Mouse (Mus musculus) forebrain, embryonic 11.5 days (tissue): Measurements from ENCODE around the gene Prnd. TPM values are rescaled to one million over a fixed set of nuclear protein-coding genes. Genes with fewer than 3 reads are reported as not detected.

ENCODE experiments used
- ATAC-seq: fragments of 200-750 bp; cut with Nextera tagmentation; replicated peaks from 2 replicates; pipeline ENCODE4 v1.8.0; 2017; ENCODE audit warnings: moderate TSS enrichment; ENCODE audit not compliant: low FRiP score
- DNase-seq: peaks from one replicate; pipeline ENCODE4 v3.0.0-alpha.2; 2017; ENCODE audit warnings: low spot score
- H3K27ac ChIP-seq: fragments of 300-500 bp; sonication (generic); 2 replicates; pipeline ENCODE4 v1.5.1; 2014; ENCODE audit warnings: low read depth, low read length
- H3K27me3 ChIP-seq: fragments of 300-500 bp; sonication (generic); 2 replicates; pipeline ENCODE4 v1.6.1; 2014; ENCODE audit warnings: mild to moderate bottlenecking, low read length, mixed read lengths; ENCODE audit not compliant: control insufficient read depth, insufficient read depth
- H3K36me3 ChIP-seq: fragments of 300-500 bp; sonication (generic); 2 replicates; pipeline ENCODE4 v1.6.1; 2014; ENCODE audit warnings: mild to moderate bottlenecking, low read length, moderate library complexity, mixed read lengths; ENCODE audit not compliant: control insufficient read depth, insufficient read depth
- H3K4me1 ChIP-seq: fragments of 300-500 bp; sonication (generic); replicated peaks from 2 replicates; pipeline ENCODE4 v1.6.1; 2014; ENCODE audit warnings: low read length, mixed read lengths; ENCODE audit not compliant: control insufficient read depth, insufficient read depth
- H3K4me2 ChIP-seq: fragments of 300-500 bp; sonication (generic); 2 replicates; pipeline ENCODE4 v1.6.1; 2014; ENCODE audit warnings: low read depth, mild to moderate bottlenecking, low read length, moderate library complexity, mixed read lengths; ENCODE audit not compliant: severe bottlenecking
- H3K4me3 ChIP-seq: fragments of 300-500 bp; sonication (generic); 2 replicates; pipeline ENCODE4 v1.5.1; 2014; ENCODE audit warnings: low read depth, low read length
- H3K9ac ChIP-seq: fragments of 300-500 bp; sonication (generic); 2 replicates; pipeline ENCODE4 v1.6.1; 2014; ENCODE audit warnings: low read length
- H3K9me3 ChIP-seq: fragments of 300-500 bp; sonication (generic); 2 replicates; pipeline ENCODE4 v1.6.1; 2016; ENCODE audit warnings: low read length, mixed read lengths; ENCODE audit not compliant: control insufficient read depth
- WGBS: fragments of 180-500 bp; shearing (Covaris S2); extraction: QIAGEN DNeasy Blood & Tissue Kit; methylation state at CpG from one replicate; pipeline ENCODE4 v1.1.7; 2014; 5-methylcytosine and 5-hydroxymethylcytosine counted together
- polyA plus RNA-seq: library from polyadenylated mRNA; unstranded; fragments of >200 nt; fragmentation: Nextera tagmentation; extraction: Ambion mirVana; gene quantifications from 2 replicates; pipeline ENCODE4 v1.2.1, GENCODE M21; 2014

The Prnd gene
- polyA plus RNA-seq = 4.5 and 5.0 TPM in 2 replicates

DNA sequence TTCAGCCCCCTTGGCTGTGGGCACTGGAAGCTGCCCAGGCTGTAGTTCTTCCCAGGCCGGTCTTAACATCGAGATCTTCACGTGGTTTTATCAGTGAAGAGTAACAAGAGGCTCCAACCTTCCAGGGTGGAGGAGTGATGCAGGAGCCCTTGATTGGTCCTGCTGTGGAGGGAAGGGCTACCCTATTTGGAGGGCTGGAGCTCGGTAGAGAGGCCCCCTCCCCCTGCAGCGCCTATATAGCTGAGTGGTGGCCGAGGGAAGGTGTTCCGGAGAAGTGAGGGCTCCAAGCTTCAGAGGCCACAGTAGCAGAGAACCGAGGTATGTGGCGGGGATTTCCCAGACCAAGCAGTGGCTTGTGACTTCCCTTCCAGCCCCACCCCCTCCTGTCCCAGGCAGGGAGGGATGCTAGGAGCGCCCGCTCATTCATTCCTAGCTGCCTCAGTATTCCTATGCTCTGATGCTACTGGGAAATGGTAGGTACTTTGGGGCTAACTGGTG is at the start of gene Prnd:
Prnd (plus strand) TSS at position 264 of the 498 bp plus-strand sequence.
- Histone ChIP-seq H3K4me2 (no peak within 1 kb of the TSS), H3K27ac (no peak within 1 kb of the TSS), H3K9me3 (no peaks in the 10 kb centered on the region), H3K36me3 (no peaks in the 10 kb centered on the region), H3K4me3 (no peak within 1 kb of the TSS), H3K4me1 (no peaks in the 10 kb centered on the region), H3K9ac (no peak within 1 kb of the TSS), H3K27me3 (peaks cover 16% of the 10 kb centered on the region)
- ATAC-seq = no peak
- 15% methylated on average over 11 of the region's 11 CpGs for WGBS
- no peak for DNase-seq

- H3K4me2 ChIP-seq = no peak overlapping the region
- no peak overlapping the region for H3K4me3 ChIP-seq
- whole genome bisulfite sequencing = 33% methylated on average over 2 of the region's 3 CpGs
- H3K9me3 ChIP-seq = no peaks in the 10 kb centered on the region
- ATAC-seq = no peak
- no peak for DNase-seq
- H3K36me3 ChIP-seq = no peaks in the 10 kb centered on the region
- H3K9ac ChIP-seq = no peak overlapping the region
- no peaks in the 10 kb centered on the region for H3K4me1 ChIP-seq
- H3K27ac ChIP-seq = no peak overlapping the region
- H3K27me3 ChIP-seq = no peaks in the 10 kb centered on the region
Measured at GRCm38 (mm10) chr2:131902423-131902822, 48.2 kb upstream of the Prnd start.

DNA sequence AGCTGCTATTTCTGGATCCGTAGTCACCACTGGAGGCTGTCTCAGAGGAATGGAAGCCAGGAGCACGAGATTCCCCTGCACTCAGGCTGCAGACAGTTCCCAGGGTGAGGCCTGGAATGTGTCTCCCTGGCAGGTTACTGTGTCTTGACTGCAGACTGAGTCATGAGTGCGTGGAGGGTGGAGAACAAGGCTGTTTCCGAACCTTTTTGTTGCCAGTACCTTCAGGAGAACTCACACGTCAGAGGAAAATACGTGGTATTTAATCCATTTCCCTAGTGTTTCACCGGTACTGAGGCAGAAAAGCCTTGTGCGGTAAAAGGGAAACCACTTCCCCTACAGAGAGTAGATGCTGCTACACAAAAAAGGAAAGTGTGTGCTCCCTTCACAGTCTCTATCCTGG is 47.8 kb upstream of the Prnd start:
- Histone ChIP-seq H3K9ac (no peak overlapping the region), H3K9me3 (no peaks in the 10 kb centered on the region), H3K27ac (no peak overlapping the region), H3K36me3 (no peaks in the 10 kb centered on the region), H3K4me2 (no peak overlapping the region), H3K27me3 (no peaks in the 10 kb centered on the region), H3K4me3 (no peak overlapping the region), H3K4me1 (no peaks in the 10 kb centered on the region)
- no peak for ATAC-seq
- no peak for DNase-seq
- WGBS = 55% methylated on average over 8 of the region's 8 CpGs

DNA sequence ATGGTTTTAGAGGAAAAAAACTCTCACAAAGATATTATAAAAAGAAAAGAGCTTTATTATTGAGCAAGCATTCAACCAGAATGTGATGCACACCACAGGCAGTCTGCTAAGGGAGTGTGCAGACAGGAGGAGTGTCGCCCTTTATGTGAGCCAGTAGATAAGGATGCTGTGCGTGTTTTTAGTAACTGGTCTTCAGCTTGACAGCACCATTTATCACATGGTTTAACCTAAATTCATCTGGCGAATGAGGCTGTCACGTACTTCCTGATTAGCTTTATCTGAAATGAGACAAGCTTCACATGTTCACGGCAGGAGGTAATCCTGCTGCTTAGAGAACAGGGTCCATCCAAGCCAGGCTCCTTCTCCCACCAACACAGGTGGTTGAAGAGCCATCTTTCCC is 45.6 kb upstream of the Prnd start:
- DNase-seq = no peak
- Histone ChIP-seq H3K36me3 (no peaks in the 10 kb centered on the region), H3K27ac (no peak overlapping the region), H3K9ac (no peak overlapping the region), H3K4me1 (0 out of 2 replicates have a peak, but pooled peaks cover 2% of the 10 kb centered on the region), H3K4me2 (no peak overlapping the region), H3K9me3 (no peaks in the 10 kb centered on the region), H3K27me3 (no peaks in the 10 kb centered on the region), H3K4me3 (no peak overlapping the region)
- no peak for ATAC-seq
- WGBS = 67% methylated on average over 5 of the region's 5 CpGs

GRCm38 (mm10) chr2:131905776-131906175 is 44.9 kb upstream of the Prnd start:
- H3K4me2 ChIP-seq = no peak overlapping the region
- no peak overlapping the region for H3K27ac ChIP-seq
- no peak overlapping the region for H3K4me3 ChIP-seq
- 0 out of 2 replicates have a peak, but pooled peaks cover 2% of the 10 kb centered on the region for H3K4me1 ChIP-seq
- 62% methylated on average over 6 of the region's 6 CpGs for WGBS
- H3K36me3 ChIP-seq = no peaks in the 10 kb centered on the region
- no peak overlapping the region for H3K9ac ChIP-seq
- no peaks in the 10 kb centered on the region for H3K9me3 ChIP-seq
- no peaks in the 10 kb centered on the region for H3K27me3 ChIP-seq
- DNase-seq = no peak
- ATAC-seq = no peak

GRCm38 (mm10) chr2:131906266-131906665 is 44.4 kb upstream of the Prnd start:
- DNase-seq (no peak), ATAC-seq (no peak)
- Histone ChIP-seq H3K4me1 (0 out of 2 replicates have a peak, but pooled peaks cover 2% of the 10 kb centered on the region), H3K4me3 (no peak overlapping the region), H3K9me3 (no peaks in the 10 kb centered on the region), H3K27ac (no peak overlapping the region), H3K4me2 (no peak overlapping the region), H3K27me3 (no peaks in the 10 kb centered on the region), H3K9ac (no peak overlapping the region), H3K36me3 (no peaks in the 10 kb centered on the region)
- 92% methylated on average over 3 of the region's 3 CpGs for WGBS

- no peak for DNase-seq
- no peaks in the 10 kb centered on the region for H3K36me3 ChIP-seq
- 76% methylated on average over 1 of the region's 1 CpGs for WGBS
Measured at GRCm38 (mm10) chr2:131906846-131907245, 43.8 kb upstream of the Prnd start.

DNA sequence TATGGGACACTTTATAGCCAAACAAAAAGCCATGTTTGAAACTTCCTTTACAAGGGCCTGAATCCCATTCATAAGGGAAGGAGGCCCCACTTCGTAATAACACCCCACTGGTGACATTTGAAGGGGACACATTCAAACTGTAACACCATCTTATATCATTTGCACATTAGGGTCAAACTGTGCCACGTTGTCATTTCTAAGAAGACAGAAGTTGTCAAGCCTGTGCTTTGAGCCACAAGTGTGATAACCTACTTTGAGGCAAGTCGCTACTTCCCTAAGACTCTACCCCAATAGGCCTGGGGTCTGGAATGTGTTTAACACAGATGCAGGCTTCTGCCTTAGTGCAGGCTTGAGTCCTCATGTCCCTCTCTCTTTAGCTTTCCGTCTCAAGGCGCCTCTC is 43.4 kb upstream of the Prnd start:
- Histone ChIP-seq H3K27me3 (no peaks in the 10 kb centered on the region), H3K9me3 (no peaks in the 10 kb centered on the region), H3K27ac (no peak overlapping the region), H3K36me3 (no peaks in the 10 kb centered on the region), H3K4me1 (0 out of 2 replicates have a peak, but pooled peaks cover 5% of the 10 kb centered on the region), H3K4me2 (no peak overlapping the region), H3K9ac (no peak overlapping the region), H3K4me3 (no peak overlapping the region)
- 88% methylated on average over 5 of the region's 5 CpGs for WGBS
- DNase-seq (no peak), ATAC-seq (no peak)

More at GRCm38 (mm10) chr2:131906846-131907245, 43.8 kb upstream of the Prnd start:
- H3K9ac ChIP-seq = no peak overlapping the region
- H3K4me2 ChIP-seq = no peak overlapping the region
- no peaks in the 10 kb centered on the region for H3K27me3 ChIP-seq
- H3K27ac ChIP-seq = no peak overlapping the region
- no peak for ATAC-seq
- no peak overlapping the region for H3K4me3 ChIP-seq
- H3K4me1 ChIP-seq = 0 out of 2 replicates have a peak, but pooled peaks cover 5% of the 10 kb centered on the region
- no peaks in the 10 kb centered on the region for H3K9me3 ChIP-seq

DNA sequence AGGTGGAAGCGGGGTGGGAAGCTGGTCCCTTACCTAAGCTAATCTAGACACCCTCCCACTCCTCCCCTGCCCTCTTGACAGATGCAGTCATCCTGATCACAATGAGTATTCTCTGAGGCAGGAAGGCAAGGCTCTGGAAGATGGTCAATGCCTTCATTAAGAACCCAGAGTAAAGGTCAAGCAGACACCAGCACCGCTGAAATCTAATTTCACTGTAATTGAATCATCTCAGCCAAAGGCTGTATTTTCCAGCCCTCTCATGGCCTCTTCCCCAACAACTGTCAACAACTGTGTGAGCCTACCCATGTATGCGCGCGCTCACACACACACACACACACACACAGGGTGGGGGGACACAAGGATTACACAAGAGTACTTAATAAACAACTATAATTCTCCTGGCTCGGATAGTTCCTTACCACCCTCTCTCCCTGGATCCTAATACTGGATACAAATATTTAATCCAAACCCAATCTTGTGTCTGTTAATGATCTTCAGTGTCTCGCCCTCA is 42.3 kb upstream of the Prnd start:
- Histone ChIP-seq H3K27me3 (no peaks in the 10 kb centered on the region), H3K4me2 (no peak overlapping the region), H3K9me3 (no peaks in the 10 kb centered on the region), H3K9ac (no peak overlapping the region), H3K4me1 (0 out of 2 replicates have a peak, but pooled peaks cover 5% of the 10 kb centered on the region), H3K36me3 (no peaks in the 10 kb centered on the region), H3K4me3 (no peak overlapping the region), H3K27ac (no peak overlapping the region)
- 86% methylated on average over 7 of the region's 7 CpGs for WGBS
- DNase-seq = no peak
- ATAC-seq = no peak
